Mouse (Mus musculus) c-Kit-positive CD71-positive TER-119-positive erythroid progenitor cells, embryonic 14.5 days (primary cell): ENCODE results near the gene Tex45.

Source experiments
- DNase-seq: peaks from one replicate; pipeline ENCODE4 v3.0.0-alpha.2; 2013; ENCODE audit warnings: low spot score

Tex45 gene

GRCm38 (mm10) chr8:3485192-3485591 is 14.5 kb downstream of the Tex45 start:
- DNase-seq: no peak

DNA sequence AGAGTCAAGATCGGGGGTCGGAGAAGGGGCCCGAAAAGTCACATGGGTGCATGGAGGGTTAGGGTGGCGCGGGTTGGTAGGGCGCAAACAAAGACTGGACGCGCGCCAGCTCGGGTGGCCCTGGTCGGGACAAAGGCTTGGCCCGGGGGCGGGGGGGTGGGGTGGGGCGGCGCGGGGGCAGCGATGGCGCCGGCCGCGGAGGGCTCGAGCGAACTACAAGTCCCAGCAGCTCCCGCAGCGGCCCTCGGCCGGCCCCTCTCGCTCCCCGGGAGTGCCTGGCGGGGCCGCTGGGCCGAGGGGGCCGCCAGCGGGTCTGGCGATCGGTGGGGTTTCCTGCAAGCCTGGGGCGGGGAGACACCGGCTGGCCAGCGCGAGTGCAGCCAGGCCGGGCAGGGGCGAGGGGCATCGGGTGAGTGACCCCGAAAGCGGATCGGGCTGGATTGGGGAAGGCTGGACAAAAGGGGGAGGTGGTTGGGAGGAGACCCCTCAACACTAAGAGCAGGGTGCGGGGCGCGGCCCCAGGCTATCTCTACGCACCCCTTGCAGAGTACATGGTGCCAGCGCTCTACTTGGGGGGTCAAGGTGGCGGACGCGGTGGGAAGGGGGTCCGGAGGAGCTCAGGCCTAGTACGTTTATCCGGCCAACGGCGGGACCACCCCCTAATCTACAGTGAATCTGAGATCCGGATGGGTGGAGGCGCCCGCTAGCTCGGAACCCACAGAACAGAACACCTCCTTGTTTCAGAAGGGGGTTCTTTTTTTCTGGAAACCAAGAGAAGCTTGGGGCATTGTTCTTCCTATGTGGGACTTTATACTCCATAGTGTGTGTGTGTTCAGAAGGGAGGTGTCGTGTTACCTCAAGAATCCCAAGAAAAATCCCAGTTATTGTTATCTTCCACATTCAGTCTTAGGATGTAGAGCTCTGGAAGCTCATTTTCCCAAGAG is 22.5 kb downstream of the Tex45 start, which contains the start of gene Zfp358:
Gene Zfp358, plus strand, starts transcription at position 238 of the 944 bp plus-strand sequence.
- no peak for DNase-seq

- DNase-seq: no peak
Measured at GRCm38 (mm10) chr8:3493845-3494208, 23.2 kb downstream of the Tex45 start.

- no peak for DNase-seq
Measured at GRCm38 (mm10) chr8:3495578-3496427, 25.1 kb downstream of the Tex45 start.

- no peak for DNase-seq
Measured at GRCm38 (mm10) chr8:3496428-3496748, 25.7 kb downstream of the Tex45 start.

GRCm38 (mm10) chr8:3498583-3498982 is 27.9 kb downstream of the Tex45 start:
- no peak for DNase-seq

- DNase-seq: no peak
Measured at GRCm38 (mm10) chr8:3499751-3500150, 29.1 kb downstream of the Tex45 start.

GRCm38 (mm10) chr8:3500235-3501090 is 29.8 kb downstream of the Tex45 start, which contains the start of gene Mcoln1:
Mcoln1 (plus strand) TSS chr8:3500457.
- DNase-seq: peak; percentile 98

GRCm38 (mm10) chr8:3502217-3502616 is 31.6 kb downstream of the Tex45 start:
- no peak for DNase-seq

DNA sequence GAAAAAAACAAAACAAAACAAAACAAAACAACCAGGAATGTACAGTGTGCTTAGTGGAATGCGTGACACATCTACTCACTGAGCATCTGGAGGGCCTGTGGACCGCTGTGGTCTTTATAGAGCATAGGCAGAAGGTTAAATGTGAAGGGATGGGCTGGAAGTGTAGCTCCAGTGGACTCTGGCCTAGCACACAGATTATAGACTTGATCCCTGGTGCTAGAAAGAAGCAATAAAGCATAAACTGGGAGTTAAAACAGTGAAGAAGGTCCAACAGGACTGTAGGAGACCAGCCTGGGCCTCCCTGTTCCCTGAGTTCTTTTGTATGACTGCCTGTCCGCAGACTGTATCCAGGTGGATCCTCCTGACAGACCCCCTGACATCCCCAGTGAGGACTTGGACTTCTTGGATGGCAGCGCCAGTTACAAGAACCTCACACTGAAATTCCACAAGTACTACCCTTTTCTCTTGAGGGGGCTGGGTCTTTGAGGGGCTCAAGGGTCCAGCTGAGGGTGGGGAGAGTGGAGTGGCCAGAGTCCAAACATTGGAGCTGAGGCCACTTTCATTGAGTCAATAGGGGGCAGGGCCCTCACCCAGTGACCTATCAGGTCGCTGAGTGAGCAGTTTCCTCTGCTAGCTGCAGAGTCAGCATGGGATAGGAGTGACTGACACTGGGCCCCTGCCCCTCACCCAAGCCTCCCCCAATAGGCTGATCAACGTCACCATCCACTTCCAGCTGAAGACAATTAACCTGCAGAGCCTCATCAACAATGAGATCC is 37.5 kb downstream of the Tex45 start:
- no peak for DNase-seq

DNA sequence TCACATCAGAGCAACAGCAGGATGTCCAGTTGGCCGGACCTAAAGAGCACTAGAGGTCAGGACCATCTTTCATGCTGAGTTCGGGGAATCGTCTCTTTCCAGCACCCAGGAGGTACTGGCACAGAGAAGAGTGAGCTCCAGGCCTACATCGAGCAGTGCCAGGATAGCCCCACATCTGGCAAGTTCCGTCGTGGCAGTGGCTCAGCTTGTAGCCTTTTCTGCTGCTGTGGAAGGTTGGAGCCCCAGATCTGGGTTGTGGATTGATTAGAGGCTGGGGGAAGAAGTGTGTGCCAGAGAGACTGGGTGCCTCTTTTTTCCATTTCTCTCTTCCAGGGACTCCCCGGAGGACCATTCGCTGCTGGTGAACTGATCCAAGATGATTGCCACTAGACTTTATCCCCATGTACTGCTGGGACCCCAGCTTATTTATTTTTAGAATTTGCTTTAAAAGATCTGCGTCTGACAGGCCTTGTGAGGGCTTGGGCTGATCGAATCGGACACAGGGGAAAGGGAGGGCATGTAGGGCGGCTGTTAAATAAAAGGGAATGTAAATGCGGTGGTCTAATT is 44.1 kb downstream of the Tex45 start:
- no peak for DNase-seq

DNA sequence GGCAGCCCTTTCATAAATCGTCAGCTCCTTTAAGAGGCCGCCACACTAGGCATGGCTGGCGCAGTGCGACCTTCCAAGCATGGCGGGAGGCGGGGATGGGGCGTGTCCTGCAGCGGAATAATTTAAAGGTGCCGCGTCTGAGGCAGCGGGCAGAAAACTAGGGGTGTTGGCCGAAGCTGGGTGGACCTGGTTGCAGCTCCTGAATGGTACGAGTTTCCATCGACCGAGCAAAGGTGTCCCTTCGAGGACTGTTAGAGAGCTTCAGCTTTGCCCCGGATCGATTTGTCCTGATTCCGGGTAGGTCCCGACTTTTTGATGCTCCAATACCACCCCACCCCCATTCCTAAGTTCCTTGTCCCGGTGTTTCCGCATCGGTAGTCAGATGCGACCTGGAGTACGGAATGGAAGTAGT is 44.6 kb downstream of the Tex45 start, which contains the start of gene Pnpla6:
Gene Pnpla6, plus strand, starts transcription at position 125 of the 412 bp plus-strand sequence.
- DNase-seq: peak; percentile 80

- peak; percentile 23 for DNase-seq
Measured at GRCm38 (mm10) chr8:3515771-3516417, 45.2 kb downstream of the Tex45 start.

GRCm38 (mm10) chr8:3516450-3517116 is 45.9 kb downstream of the Tex45 start:
- peak; percentile 91 for DNase-seq

GRCm38 (mm10) chr8:3517117-3517495 is 46.4 kb downstream of the Tex45 start:
- DNase-seq: no peak

GRCm38 (mm10) chr8:3522007-3522697 is 51.5 kb downstream of the Tex45 start:
- peak; percentile 76 for DNase-seq

- no peak for DNase-seq
Measured at GRCm38 (mm10) chr8:3530816-3531215, 60.2 kb downstream of the Tex45 start.

GRCm38 (mm10) chr8:3531936-3532335 is 61.3 kb downstream of the Tex45 start:
- no peak for DNase-seq
